Mouse (Mus musculus) monocyte, adult 5-6 weeks (primary cell): ENCODE data around the gene Slc9a8. TPM values are rescaled to one million over a fixed set of nuclear protein-coding genes. Genes with fewer than 3 reads are reported as not detected.
A peak's percentile ranks its signal among the peaks of the same experiment; 100 is the strongest.

Experiments used
- ATAC-seq: fragments of 153-309, 156-312 bp; replicated peaks from 2 replicates; pipeline ENCODE4 v1.8.0; 2017; ENCODE audit warnings: mild to moderate bottlenecking; ENCODE audit not compliant: low TSS enrichment, insufficient number of reproducible peaks, severe bottlenecking, poor library complexity, low FRiP score
- total RNA-seq: library from RNA; stranded (forward); fragments of 200-1000, 200-491, 200-594 nt; gene quantifications from 3 replicates; pipeline ENCODE4 v1.2.3, GENCODE M21; 2017

Slc9a8 gene
- total RNA-seq, 1 experiment from 2014 or later, result 34.1 TPM

DNA sequence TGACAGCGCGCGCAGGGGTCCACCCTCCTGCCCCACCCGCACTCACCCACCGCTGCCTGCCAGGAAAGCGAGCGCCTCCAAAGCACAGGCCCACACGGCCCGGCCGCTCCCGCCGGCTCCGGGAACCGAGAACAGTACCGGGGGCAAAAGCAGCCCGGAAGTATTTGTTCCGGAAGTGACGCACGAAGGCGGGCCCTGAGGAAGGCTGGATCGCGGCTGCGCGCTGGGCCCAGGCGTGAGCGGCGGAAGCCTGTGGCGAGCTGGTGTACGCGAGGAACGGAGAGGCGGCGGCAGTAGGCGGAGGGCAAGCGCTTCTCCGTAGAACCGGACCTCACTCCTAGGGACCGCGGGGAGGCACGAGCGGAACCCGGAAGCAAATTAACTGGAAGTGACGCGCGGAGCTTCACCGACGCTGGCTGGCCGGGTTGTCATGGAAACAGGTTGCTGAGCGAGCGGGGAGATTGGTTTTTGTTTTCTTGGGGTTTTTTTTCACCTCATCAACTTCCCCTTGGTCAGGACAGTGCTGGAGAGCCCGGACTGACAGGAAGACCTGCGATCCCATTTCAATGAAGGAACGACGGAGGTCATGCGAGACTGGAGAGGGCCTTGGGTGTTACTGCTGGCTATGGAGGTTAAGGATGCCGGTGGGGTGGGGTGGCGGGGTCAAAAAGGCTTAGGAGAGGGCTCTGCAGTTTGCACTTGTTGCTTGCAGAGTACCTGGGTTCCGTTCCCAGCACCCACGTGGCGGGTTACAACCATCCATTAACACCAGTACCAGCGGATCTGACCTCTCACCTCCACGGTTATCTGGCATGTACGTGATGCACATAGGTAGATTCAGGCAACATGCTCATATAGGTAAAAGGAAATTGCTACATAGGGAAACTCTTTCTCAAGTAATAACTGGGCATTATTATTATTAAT is 71.5 kb downstream of the Slc9a8 start, which contains the start of gene Spata2:
Gene Spata2, minus strand, starts transcription at position 175 of the 924 bp plus-strand sequence.
- ATAC-seq, result peak; percentile 85

DNA sequence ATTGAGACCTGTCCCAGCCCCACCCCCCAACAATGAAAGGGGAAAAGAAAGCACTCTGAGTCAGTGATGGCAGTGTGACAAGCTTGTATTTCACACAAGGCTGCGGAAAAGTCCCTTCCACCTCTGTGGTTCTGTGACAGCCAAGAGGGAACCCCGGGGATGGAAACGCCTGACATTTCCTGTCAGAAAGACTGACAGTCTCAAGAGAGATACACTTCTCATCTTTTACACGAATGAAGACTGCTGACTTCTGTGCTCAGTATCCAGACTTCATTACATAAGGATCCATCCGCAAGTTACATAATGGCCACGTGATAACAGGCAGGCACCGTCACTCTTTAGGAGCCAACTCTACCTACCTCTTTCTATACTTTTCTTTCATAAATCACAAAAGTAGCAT is 74.9 kb downstream of the Slc9a8 start:
- no peak for ATAC-seq

DNA sequence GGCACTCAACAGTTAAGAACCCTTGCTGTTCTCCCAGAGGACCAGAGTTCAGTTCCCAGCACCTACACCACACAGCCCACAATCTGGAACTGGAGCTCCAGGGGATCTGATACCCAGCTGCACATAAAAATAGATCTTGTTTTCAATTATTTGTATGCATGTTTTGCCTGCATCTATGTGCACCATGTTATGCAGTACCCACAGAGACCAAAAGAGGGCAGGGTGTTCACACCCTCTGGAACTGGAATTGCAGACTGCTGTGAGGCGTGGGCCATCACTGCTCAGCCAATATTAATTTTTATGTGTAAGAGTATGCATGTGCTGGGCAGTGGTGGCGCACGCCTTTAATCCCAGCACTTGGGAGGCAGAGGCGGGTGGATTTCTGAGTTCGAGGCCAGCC is 75.8 kb downstream of the Slc9a8 start:
- ATAC-seq, result peak; percentile 48; the same call in 1 of the 2 replicates

DNA sequence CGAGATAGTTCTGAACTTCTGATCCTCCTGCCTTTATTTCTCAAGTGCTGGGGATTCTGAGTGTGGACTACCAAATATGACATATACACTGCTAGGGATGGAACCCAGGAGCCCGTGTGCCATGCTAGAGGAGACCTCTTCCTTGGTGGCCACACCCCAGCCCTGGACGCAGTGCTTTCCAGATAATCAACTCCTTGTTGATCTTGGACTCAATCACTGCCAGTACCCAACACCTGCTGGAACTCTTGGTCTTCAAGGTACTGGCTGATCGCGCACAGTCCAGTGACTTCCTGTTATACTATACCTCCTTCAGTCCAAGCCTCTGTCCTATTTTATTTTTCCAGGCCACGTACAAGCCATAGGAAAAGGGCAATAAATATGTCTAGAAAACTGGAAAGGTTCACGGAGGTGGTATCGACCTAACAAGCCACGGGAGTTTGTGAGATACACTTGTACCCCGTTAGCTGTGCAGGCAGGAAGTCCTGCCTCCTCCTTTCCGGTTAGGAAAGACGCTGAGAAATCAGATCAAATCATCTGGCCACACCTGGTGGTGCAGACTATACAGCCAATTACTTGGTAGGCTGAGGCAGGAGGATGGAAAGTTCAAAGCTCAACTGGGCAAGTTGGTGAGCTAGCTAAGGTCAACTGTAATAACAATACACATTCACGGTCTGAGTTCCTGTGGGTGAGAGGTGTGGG is 81.2 kb downstream of the Slc9a8 start:
- ATAC-seq, result peak; percentile 33; the same call in 1 of the 2 replicates

DNA sequence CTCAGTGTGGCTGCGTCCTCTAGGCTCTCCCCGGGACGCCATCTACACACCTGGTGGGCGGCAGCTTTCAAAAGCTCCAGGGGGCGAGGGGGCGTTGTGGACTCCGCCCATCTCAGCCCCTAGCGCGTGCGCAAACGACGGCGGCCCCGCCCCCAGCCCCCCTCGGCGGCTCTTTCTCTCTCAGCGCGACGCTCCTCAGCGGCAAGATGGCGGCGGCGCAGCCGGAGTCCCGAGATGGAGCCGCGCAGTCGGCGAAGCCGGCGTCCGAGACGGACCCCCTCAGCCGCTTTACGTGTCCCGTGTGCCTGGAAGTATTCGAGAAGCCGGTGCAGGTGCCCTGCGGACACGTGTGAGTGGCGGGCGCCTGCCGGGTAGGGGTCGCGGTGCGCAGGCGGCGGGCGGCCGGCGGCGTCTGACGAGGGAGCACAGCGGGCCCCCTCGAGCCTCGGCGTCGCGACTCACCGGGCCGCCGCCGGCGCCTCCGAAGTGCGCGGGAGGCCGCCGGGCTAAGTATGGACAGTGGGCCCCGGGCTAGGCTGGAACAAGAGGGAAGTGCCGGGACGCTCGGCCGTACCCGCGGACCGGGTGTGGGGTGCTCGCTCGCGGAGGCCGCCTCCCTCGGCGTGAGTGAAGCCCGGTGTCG is 81.9 kb downstream of the Slc9a8 start:
- peak; percentile 31; the same call in 1 of the 2 replicates for ATAC-seq

DNA sequence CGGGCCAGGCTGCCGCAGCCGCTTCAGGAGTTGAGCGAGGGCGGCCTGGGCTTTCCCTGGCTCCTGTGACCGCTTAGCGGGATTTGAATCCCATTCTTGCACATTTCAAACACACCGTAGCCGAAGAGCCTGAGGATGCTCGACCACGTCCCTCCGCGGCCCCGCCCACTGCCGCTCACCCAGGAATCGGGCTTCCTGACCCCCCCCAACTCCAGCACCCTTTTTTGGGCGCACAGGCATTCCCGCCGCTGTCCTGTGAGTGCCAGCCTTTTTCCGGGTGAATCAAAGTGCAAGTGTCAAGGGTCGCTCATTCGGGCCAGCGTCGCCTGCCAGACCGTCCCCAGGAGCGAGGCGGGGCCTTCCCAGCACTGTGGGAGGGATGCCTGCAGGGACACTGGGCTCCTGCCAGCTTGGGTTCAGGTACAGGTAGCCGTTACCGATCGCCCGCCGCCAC is 82.4 kb downstream of the Slc9a8 start:
- ATAC-seq, result no peak

DNA sequence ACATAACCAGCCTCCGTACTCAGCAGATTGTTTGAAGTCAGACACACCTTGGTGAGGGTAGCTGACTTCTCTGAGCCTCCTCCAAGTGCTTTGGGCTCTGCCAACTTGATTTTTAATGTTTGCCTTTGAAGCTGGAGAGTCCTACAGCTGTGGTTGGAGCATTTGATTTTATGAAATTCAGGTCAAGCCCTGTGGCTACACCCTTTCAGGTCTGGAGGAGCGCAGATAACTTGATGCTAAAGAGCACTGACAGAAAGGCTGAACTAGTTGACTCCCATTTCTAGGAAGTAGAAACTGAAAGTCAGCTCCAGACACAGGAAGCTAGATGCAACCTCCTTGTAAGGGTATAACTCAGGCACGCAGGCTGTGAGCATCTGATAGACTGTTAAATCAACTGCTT is 83.6 kb downstream of the Slc9a8 start:
- peak; percentile 84 for ATAC-seq

DNA sequence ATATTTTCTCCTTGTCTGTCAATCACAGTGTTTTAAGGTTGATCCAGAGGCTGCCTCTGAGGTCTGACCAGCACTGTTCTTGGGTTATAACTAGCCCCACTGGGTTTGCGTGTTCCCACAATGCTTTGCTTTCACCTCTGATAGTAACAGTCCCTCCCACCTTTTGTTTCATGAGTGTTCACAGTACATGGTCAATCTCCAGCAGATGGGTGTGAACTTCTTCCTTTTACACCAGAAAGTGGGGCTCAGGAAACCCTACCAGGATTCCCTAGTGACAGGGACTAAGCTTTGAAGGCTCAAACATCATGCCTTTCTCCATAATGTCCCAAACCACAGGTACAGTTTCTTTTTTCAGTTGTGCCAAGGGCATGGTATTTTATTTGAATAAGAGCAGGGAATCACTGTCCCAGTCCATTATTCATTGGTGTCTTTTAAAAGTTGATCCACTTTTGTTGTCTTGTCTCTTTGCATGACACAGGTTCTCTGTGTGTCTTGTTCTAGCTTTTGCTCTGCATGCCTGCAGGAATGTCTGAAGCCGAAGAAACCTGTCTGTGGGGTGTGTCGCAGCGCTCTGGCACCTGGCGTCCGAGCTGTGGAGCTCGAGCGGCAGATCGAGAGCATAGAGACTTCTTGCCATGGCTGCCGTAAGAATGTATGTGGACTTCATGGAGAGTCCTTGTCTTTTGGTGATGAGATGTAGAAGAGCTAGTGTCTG is 85.2 kb downstream of the Slc9a8 start:
- ATAC-seq, result no peak

DNA sequence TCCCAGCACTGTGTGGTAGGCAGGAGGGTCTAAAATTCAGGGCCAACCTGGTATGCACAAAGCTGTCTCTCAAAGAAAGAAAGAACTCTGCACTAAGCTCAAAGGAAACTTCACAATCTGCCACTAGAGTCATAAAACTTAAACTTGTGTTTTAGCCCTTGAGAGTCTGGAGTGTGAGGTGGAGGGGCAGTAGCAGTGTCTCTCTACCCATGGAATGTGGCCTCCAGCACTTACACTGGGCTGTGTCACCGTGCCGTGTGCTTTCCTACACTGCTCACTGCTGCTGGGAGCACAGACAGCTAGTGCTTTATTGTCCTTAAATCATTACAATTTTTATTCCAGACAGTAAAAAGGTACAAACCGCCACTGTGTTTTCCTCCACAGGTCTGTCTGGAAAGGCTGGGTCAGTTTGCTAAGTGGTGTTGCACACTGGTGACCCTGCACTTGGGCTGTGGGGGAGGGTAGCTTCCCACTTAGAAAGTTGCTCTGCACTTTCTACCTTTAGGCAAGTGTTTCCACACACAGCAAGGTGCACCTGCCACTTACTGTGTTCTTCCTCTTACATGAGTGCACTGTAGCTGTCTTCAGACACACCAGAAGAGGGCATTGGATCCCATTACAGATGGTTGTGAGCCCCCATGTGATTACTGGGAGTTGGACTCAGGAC is 86.3 kb downstream of the Slc9a8 start:
- ATAC-seq, result no peak

DNA sequence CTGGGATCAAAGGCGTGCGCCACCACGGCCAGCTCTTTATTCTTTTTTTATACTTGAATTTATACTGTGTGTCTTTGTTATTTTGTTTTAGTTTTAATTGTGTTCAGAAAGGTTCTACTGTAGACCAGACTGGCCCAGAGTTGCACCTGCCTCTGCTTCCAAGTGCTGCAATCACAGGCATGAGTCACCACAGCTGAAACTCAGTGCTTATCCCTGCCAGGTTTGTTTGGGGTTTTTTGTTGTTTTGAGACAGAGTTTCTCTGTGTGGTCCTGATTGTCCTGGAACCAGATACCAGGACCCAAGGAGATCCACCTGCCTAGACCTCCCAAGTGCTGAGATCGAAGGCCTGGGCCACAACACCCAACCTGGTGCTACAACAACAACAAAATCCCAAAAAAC is 87.1 kb downstream of the Slc9a8 start:
- no peak for ATAC-seq

DNA sequence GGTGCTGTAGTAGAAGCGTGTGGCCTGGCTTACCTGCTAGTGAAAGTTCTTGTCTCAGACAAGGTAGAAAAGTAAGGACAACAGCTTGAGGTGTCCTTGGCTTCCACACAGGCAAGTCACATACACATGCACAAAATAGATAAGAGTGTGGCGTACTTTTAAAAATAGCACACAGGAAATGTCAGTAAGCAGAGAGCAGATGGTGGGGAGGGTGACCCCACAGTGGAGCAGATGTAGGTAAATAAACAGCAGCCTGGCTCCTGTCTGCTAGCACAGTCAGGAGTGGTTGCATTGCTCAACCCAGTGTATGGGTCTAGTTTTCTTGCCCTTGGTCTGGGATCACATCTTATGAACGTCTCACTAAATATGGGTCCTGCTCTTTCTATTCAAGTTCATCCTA is 89.0 kb downstream of the Slc9a8 start:
- ATAC-seq, result no peak

DNA sequence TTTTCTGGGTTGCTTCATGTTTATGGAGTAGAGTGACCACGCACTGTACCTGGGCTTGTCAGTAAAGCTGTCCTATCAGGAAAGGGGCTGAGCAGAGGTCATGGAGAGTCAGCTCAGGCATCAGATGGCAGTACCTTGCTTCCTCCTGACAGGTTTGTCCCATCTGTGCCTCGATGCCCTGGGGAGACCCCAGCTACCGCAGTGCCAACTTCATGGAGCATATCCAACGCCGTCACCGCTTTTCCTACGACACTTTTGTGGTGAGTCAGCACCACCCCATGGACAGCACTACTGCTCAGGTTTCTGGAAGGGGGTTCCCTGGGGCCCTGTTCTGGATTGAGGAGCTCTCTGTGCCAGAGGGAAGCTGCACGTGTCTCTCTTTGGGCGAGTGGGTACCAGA is 90.9 kb downstream of the Slc9a8 start:
- no peak for ATAC-seq

DNA sequence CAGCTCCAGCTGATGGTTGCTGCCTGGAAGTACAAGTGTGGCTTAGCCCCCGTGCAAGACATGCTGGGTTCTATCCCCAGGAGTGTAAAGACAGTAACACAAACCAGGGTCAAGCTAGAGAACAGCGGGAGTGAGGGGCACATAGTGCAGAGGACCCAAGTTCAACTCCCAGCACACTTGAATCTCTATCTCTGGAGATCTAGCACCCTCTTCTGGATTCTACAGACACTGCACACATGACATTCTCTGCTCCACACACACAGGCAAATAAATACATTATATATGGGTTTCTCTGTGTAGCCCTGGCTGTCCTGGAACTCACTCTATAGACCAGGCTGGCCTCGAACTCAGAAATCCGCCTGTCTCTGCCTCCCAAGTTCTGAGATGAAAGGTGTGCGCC is 91.5 kb downstream of the Slc9a8 start:
- ATAC-seq, result 0 out of 2 replicates have a peak, but pooled peaks have one; percentile 6

DNA sequence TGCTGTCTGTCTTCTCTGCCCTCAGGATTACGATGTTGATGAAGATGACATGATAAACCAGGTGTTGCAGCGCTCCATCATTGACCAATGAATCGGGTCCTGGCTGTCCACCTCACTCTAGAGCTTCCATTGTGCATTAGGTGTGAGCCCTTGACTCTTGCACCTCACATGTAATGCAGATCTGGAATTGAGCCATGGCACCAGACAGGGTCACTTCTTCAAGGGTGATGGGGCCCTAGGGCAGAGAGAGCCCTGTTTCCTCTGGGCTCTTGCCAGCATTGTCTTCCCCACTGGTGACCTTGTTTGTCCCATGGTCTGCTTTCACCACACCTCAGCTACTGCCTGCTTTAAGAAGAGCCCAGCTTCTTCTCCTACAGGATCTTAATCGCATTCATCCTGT is 93.1 kb downstream of the Slc9a8 start:
- ATAC-seq, result no peak

DNA sequence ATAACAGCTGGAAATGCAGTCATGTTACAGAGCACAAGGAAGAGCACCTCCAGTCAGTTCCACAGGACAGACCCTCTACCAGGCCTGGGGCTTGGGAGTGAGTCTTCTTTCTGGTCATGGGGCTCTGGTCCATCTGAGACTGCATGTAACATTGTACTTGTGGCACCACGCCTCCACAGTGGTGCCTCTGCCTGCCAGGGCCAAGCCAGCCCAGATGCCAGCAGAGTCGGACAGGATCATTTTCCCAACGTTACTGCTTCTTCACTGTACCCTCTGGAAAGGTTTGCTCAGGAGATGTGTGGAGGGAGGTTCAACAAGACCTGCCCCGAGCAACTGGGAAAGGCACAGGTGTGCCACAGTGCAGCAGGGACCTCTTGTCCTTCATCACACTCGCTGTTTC is 94.2 kb downstream of the Slc9a8 start:
- no peak for ATAC-seq

DNA sequence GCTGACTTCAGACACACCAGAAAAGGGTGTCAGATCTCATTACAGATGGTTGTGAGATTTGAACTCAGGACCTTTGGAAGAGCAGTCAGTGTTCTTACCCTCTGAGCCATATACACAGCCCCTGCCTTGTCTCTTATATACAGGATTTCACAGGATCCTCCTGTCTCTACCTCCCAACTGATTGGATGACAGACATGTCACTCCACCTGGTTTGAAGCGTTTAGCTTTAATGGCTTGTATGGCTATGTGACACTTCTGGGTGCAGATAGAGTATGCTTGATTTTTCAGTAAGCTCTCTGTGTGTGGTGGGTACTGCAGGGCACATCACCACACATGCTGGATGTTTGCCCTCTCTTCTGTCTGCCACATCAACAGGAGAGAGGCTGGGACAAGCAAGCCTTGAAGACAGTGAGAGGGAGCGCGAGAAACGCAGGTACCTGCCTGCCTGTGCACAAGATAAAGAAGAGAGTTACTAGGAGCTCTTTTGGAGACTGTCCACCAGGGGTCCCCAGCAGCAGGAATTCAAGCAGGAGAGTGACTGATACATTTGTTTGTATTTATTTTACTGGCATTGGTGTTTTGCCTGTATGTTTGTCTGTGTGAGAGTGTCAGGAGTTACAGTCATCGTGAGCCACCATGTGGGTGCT is 98.2 kb downstream of the Slc9a8 start:
- no peak for ATAC-seq
